Mouse (Mus musculus) heart, adult 11 months (tissue): ENCODE results near the gene Pde3a.
A peak's percentile ranks its signal among the peaks of the same experiment; 100 is the strongest.

Source experiments
- DNase-seq: peaks from one replicate; pipeline ENCODE4 v3.0.0; 2022

The Pde3a gene

GRCm38 (mm10) chr6:141405496-141405895, 156.4 kb downstream of the Pde3a start:
- no peak for DNase-seq

GRCm38 (mm10) chr6:141408758-141409157, 159.7 kb downstream of the Pde3a start:
- DNase-seq, result peak; percentile 94

- no peak for DNase-seq
Observed at GRCm38 (mm10) chr6:141410836-141411235, 161.8 kb downstream of the Pde3a start.

GRCm38 (mm10) chr6:141425114-141425513, 176.0 kb downstream of the Pde3a start:
- DNase-seq, result peak; percentile 90

- DNase-seq, result no peak
Observed at GRCm38 (mm10) chr6:141428587-141428986, 179.5 kb downstream of the Pde3a start.

- no peak for DNase-seq
Observed at GRCm38 (mm10) chr6:141430134-141430533, 181.1 kb downstream of the Pde3a start.

GRCm38 (mm10) chr6:141432271-141432974, 183.4 kb downstream of the Pde3a start:
- DNase-seq, result peak; percentile 86

- DNase-seq, result peak; percentile 77
Observed at GRCm38 (mm10) chr6:141433917-141434756, 185.1 kb downstream of the Pde3a start.

- no peak for DNase-seq
Observed at GRCm38 (mm10) chr6:141435160-141435559, 186.1 kb downstream of the Pde3a start.

GRCm38 (mm10) chr6:141439965-141440364, 190.9 kb downstream of the Pde3a start:
- DNase-seq, result no peak

GRCm38 (mm10) chr6:141447547-141447946, 198.5 kb downstream of the Pde3a start:
- no peak for DNase-seq

GRCm38 (mm10) chr6:141448886-141449285, 199.8 kb downstream of the Pde3a start:
- peak; percentile 73 for DNase-seq

- no peak for DNase-seq
Observed at GRCm38 (mm10) chr6:141455335-141455734, 206.3 kb downstream of the Pde3a start.

- DNase-seq, result no peak
Observed at GRCm38 (mm10) chr6:141456591-141456990, 207.5 kb downstream of the Pde3a start.

GRCm38 (mm10) chr6:141470251-141470650, 221.2 kb downstream of the Pde3a start:
- no peak for DNase-seq

- DNase-seq, result peak; percentile 48
Observed at GRCm38 (mm10) chr6:141474223-141474622, 225.2 kb downstream of the Pde3a start.

GRCm38 (mm10) chr6:141474696-141475095, 225.6 kb downstream of the Pde3a start:
- peak; percentile 74 for DNase-seq

- DNase-seq, result peak; percentile 93
Observed at GRCm38 (mm10) chr6:141485302-141486021, 236.4 kb downstream of the Pde3a start.

GRCm38 (mm10) chr6:141487266-141487665, 238.2 kb downstream of the Pde3a start:
- DNase-seq, result peak; percentile 87

- DNase-seq, result peak; percentile 83
Observed at GRCm38 (mm10) chr6:141488619-141489018, 239.6 kb downstream of the Pde3a start.

- peak; percentile 76 for DNase-seq
Observed at GRCm38 (mm10) chr6:141494909-141495308, 245.8 kb downstream of the Pde3a start.

GRCm38 (mm10) chr6:141495634-141496418, 246.8 kb downstream of the Pde3a start:
- DNase-seq, result no peak

- no peak for DNase-seq
Observed at GRCm38 (mm10) chr6:141499511-141499910, 250.4 kb downstream of the Pde3a start.
